Mouse (Mus musculus) adrenal gland (tissue): ENCODE measurements around the gene Cep97.
"Not testable (repeated sequence)": the region's sequence is repeated elsewhere in the genome, so short reads cannot be mapped to it uniquely, and the experiment has no call there.

Source experiments
- intact Hi-C: fragments of 180-260 bp; cut with DNase I; formaldehyde crosslinking; loops from one replicate; pipeline ENCODE4 v1.15.1; 2025

Gene Cep97

GRCm38 (mm10) chr16:55950462-55950861, 15.8 kb upstream of the Cep97 start:
- intact Hi-C loops, result loop anchor here (5.0 kb wide), 2 partner anchors 117 to 182 kb away; no protein-coding TSS in a partner anchor

- intact Hi-C loops, result no loop called here
Measured at GRCm38 (mm10) chr16:55948963-55949362, 14.3 kb upstream of the Cep97 start.

GRCm38 (mm10) chr16:55947876-55948410, 13.3 kb upstream of the Cep97 start:
- intact Hi-C loops, result not testable (repeated sequence)

- intact Hi-C loops, result no loop called here
Measured at GRCm38 (mm10) chr16:55947266-55947665, 12.6 kb upstream of the Cep97 start.

GRCm38 (mm10) chr16:55940781-55941180, 6.1 kb upstream of the Cep97 start:
- intact Hi-C loops, result no loop called here

GRCm38 (mm10) chr16:55939703-55940102, 5.0 kb upstream of the Cep97 start:
- intact Hi-C loops, result no loop called here

- intact Hi-C loops, result no loop called here
Measured at GRCm38 (mm10) chr16:55938761-55939160, 4.1 kb upstream of the Cep97 start.

- intact Hi-C loops, result no loop called here
Measured at GRCm38 (mm10) chr16:55933681-55934343, 843 bp downstream of the Cep97 start.

- intact Hi-C loops, result no loop called here
Measured at GRCm38 (mm10) chr16:55924010-55924409, 10.6 kb downstream of the Cep97 start.

GRCm38 (mm10) chr16:55922079-55922478, 12.6 kb downstream of the Cep97 start:
- intact Hi-C loops, result no loop called here

GRCm38 (mm10) chr16:55914716-55915115, 19.9 kb downstream of the Cep97 start:
- intact Hi-C loops, result no loop called here

GRCm38 (mm10) chr16:55910208-55910793, 24.4 kb downstream of the Cep97 start:
- intact Hi-C loops, result no loop called here

GRCm38 (mm10) chr16:55906928-55907679, 27.6 kb downstream of the Cep97 start:
- intact Hi-C loops, result no loop called here

GRCm38 (mm10) chr16:55905370-55905769, 29.3 kb downstream of the Cep97 start:
- intact Hi-C loops, result no loop called here

GRCm38 (mm10) chr16:55901839-55902756, 32.6 kb downstream of the Cep97 start:
- intact Hi-C loops, result no loop called here

GRCm38 (mm10) chr16:55898385-55899002, 36.2 kb downstream of the Cep97 start:
- intact Hi-C loops, result no loop called here

GRCm38 (mm10) chr16:55895651-55896095, 39.0 kb downstream of the Cep97 start:
- intact Hi-C loops, result no loop called here

GRCm38 (mm10) chr16:55894893-55895650, 39.6 kb downstream of the Cep97 start, which contains the start of gene Nxpe3:
Nxpe3 (minus strand) TSS chr16:55895285.
- intact Hi-C loops, result no loop called here

GRCm38 (mm10) chr16:55894536-55894892, 40.1 kb downstream of the Cep97 start:
- intact Hi-C loops, result no loop called here
